Mouse (Mus musculus) skeletal muscle tissue, adult 2 months (tissue): Measurements from ENCODE around the gene Zfp518b.

ENCODE experiments used
- DNase-seq: peaks from one replicate; pipeline ENCODE4 v3.0.0-alpha.2; 2012; ENCODE audit warnings: low read depth, low spot score

Gene Zfp518b

GRCm38 (mm10) chr5:38632463-38633449, 51.9 kb downstream of the Zfp518b start:
- DNase-seq: peak; percentile 39

- no peak for DNase-seq
Measured at GRCm38 (mm10) chr5:38628023-38628422, 56.6 kb downstream of the Zfp518b start.

- DNase-seq: no peak
Measured at GRCm38 (mm10) chr5:38626883-38627282, 57.7 kb downstream of the Zfp518b start.

- DNase-seq: no peak
Measured at GRCm38 (mm10) chr5:38620783-38621182, 63.8 kb downstream of the Zfp518b start.

- DNase-seq: no peak
Measured at GRCm38 (mm10) chr5:38618908-38619307, 65.7 kb downstream of the Zfp518b start.
